Mouse (Mus musculus) heart, embryonic 10.5 days (tissue): Measurements from ENCODE around the gene Wbp1l. TPM values are rescaled to one million over a fixed set of nuclear protein-coding genes. Genes with fewer than 3 reads are reported as not detected.

ENCODE experiments used
- DNase-seq: peaks from one replicate; pipeline ENCODE4 v3.0.0-alpha.2; 2017; ENCODE audit warnings: low spot score
- H3K27ac ChIP-seq: fragments of 300-500 bp; sonication (generic); 2 replicates; pipeline ENCODE4 v1.5.1; 2016; ENCODE audit warnings: mild to moderate bottlenecking
- H3K27me3 ChIP-seq: fragments of 300-500 bp; sonication (generic); 2 replicates; pipeline ENCODE4 v1.6.1; 2016; ENCODE audit warnings: mild to moderate bottlenecking; ENCODE audit not compliant: poor library complexity, insufficient read depth, severe bottlenecking
- H3K36me3 ChIP-seq: fragments of 300-500 bp; sonication (generic); 2 replicates; pipeline ENCODE4 v1.6.1; 2016; ENCODE audit warnings: mild to moderate bottlenecking, moderate library complexity
- H3K4me1 ChIP-seq: fragments of 300-500 bp; sonication (generic); 2 replicates; pipeline ENCODE4 v1.6.1; 2016; ENCODE audit warnings: mild to moderate bottlenecking
- H3K4me3 ChIP-seq: fragments of 300-500 bp; sonication (generic); 2 replicates; pipeline ENCODE4 v1.5.1; 2016; ENCODE audit warnings: mild to moderate bottlenecking, moderate library complexity
- H3K9me3 ChIP-seq: fragments of 300-500 bp; sonication (generic); 2 replicates; pipeline ENCODE4 v1.6.1; 2016; ENCODE audit warnings: mild to moderate bottlenecking, moderate library complexity
- WGBS: fragments of 180-500 bp; shearing (Covaris S2); methylation state at CpG from one replicate; pipeline ENCODE4 v1.1.7; 2016; 5-methylcytosine and 5-hydroxymethylcytosine counted together
- polyA plus RNA-seq: library from polyadenylated mRNA; unstranded; fragments of >200 nt; fragmentation: Nextera tagmentation; extraction: Ambion mirVana; gene quantifications from 2 replicates; pipeline ENCODE4 v1.2.1, GENCODE M21; 2016

The Wbp1l gene
- polyA plus RNA-seq, 1 experiment from 2014 or later = 53.9 TPM

DNA sequence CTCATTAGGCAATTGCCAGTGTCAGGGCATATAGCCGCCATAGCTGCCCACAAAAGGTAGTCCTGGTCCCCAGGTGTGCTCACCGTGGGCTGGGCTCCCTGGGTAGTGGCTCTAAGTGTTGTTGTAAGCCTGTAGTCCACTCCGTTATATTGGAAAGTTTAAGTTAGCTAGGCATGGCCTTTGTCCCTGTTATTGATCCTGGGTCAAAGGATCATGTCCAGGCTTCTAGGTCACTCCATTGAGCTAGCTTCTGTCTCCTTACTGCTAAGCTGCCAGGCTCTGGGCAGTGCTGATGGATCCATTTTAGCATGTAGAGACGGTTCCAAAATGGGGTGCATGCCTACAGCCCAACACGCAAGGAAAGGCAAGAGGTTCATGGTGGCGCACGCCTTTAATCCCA is 59.5 kb downstream of the Wbp1l start:
- no peaks in the 10 kb centered on the region for H3K27me3 ChIP-seq
- H3K4me1 ChIP-seq = peaks cover 65% of the 10 kb centered on the region
- no peaks in the 10 kb centered on the region for H3K9me3 ChIP-seq
- no peak for DNase-seq
- H3K4me3 ChIP-seq = no peak overlapping the region
- H3K27ac ChIP-seq = no peak overlapping the region
- H3K36me3 ChIP-seq = peaks cover 47% of the 10 kb centered on the region
- 94% methylated on average over 7 of the region's 7 CpGs for WGBS

DNA sequence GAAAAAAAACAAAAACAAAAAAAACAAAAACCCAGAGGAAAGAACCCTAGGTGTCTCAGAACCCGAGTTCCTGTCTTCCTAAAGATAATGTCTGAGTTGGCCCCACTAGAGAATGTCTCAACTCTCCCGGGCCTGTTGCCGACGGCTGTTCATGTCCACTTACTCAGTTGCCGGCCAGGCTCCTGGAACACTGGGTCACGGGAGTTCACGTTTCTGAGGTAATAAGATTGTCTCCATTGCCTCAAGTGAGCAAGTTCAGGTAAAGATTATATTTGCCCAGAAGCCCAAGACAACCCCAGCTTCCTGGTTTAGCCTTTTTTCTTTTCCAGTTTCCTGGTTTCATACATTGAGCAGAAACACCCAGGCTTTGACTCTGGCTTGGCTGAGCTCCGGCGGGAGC is 60.0 kb downstream of the Wbp1l start:
- Histone ChIP-seq H3K4me3 (no peak overlapping the region), H3K9me3 (no peaks in the 10 kb centered on the region), H3K4me1 (peaks cover 65% of the 10 kb centered on the region), H3K27ac (peak overlapping the region; percentile 22; the same call in 1 of the 2 replicates), H3K36me3 (peaks cover 42% of the 10 kb centered on the region), H3K27me3 (no peaks in the 10 kb centered on the region)
- no peak for DNase-seq
- 64% methylated on average over 9 of the region's 9 CpGs for WGBS

DNA sequence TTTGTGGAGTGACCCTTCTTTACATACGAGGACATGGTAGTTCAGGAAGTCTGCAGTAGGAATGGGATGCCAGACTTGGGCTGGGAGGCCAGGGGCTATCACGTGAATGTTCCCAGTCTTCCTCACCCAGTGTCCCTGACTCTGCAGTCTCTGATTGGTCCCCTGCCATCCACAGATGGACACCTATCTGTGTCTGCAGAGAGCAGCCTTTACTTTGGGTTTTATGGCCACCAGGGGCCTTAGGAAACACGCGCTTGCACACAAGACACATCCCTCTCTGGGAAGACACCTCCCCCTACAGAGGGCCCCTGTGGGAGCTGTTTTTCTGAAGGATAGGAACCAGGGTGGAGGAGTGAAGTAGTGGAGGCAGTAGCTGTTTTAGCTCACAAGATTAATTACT is 62.6 kb downstream of the Wbp1l start:
- H3K27me3 ChIP-seq = no peaks in the 10 kb centered on the region
- H3K9me3 ChIP-seq = no peaks in the 10 kb centered on the region
- no peak overlapping the region for H3K4me3 ChIP-seq
- H3K4me1 ChIP-seq = peaks cover 60% of the 10 kb centered on the region
- no peak overlapping the region for H3K27ac ChIP-seq
- no peak for DNase-seq
- WGBS = 57% methylated on average over 4 of the region's 4 CpGs
- peaks cover 15% of the 10 kb centered on the region for H3K36me3 ChIP-seq

DNA sequence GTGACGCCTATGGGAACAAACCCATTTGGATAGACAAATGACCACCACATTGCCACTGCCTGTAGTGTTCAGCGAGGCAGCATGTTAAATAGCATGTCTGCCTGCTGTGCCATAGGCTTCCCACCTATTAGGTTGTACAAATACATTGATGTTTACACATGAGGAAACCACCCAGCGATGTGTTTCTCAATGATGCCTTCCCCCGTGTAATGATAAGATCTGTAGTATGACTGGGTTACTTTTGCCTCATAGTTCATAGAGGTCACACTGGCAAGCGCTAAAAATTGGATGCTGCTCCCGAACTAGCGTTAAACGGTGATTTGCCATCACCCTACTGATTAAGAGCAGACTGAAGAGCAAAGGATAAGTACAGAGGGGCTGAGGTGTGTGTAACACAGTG is 63.3 kb downstream of the Wbp1l start:
- Histone ChIP-seq H3K4me1 (peaks cover 54% of the 10 kb centered on the region), H3K36me3 (peaks cover 8% of the 10 kb centered on the region), H3K27ac (peak overlapping the region; percentile 39; the same call in 1 of the 2 replicates), H3K4me3 (no peak overlapping the region), H3K27me3 (no peaks in the 10 kb centered on the region), H3K9me3 (no peaks in the 10 kb centered on the region)
- 78% methylated on average over 8 of the region's 8 CpGs for WGBS
- DNase-seq = no peak

DNA sequence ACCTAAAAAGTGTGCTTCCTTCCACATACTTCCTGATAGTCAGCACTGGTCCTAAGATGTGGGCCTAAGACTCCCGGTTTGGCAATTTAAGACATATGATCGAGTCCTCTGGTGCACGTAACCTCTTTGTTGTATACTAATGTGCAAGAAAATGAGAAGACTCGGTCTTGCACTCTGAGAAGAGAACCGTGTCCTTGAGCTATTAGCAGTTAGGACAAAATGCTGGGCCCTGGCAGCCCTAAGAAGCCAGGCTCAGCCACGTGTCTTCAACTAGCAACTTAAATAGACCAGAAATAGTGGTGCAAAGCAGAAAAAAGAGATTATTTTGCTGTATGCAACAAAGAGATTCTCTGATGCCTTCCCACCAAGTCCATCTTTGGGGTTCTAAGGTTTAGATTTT is 63.9 kb downstream of the Wbp1l start:
- H3K4me1 ChIP-seq = peaks cover 59% of the 10 kb centered on the region
- peaks cover 5% of the 10 kb centered on the region for H3K36me3 ChIP-seq
- DNase-seq = no peak
- no peaks in the 10 kb centered on the region for H3K27me3 ChIP-seq
- no peaks in the 10 kb centered on the region for H3K9me3 ChIP-seq
- peak overlapping the region; percentile 39; the same call in 1 of the 2 replicates for H3K27ac ChIP-seq
- H3K4me3 ChIP-seq = no peak overlapping the region
- WGBS = 80% methylated on average over 6 of the region's 6 CpGs

GRCm38 (mm10) chr19:46665474-46665873 is 66.6 kb downstream of the Wbp1l start:
- WGBS = 68% methylated on average over 7 of the region's 7 CpGs

DNA sequence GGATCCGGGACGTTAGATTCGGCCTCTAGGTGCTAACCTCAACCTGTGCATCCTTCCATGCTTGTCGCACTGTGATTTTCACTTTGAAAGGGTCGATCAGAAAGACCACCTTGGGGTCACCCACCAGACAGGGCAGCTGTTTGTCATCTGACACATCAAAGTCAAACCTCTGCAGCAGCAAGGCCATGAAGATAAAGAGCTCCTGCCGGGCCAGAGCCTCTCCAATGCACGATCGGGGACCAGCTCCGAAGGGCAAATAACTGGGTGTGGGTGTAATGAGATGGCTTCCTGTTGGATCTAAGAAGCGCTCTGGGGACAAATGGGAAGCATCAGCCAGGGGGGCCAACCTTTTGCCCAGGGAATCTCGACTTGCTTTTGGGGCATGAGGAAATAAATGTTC is 68.4 kb downstream of the Wbp1l start:
- Histone ChIP-seq H3K27me3 (peaks cover 8% of the 10 kb centered on the region; the same call in 1 of the 2 replicates), H3K9me3 (no peaks in the 10 kb centered on the region), H3K27ac (no peak overlapping the region), H3K36me3 (no peaks in the 10 kb centered on the region), H3K4me3 (no peak overlapping the region), H3K4me1 (peaks cover 48% of the 10 kb centered on the region)
- DNase-seq = no peak
- 48% methylated on average over 11 of the region's 11 CpGs for WGBS

More at GRCm38 (mm10) chr19:46665474-46665873, 66.6 kb downstream of the Wbp1l start:
- no peak overlapping the region for H3K27ac ChIP-seq
- no peaks in the 10 kb centered on the region for H3K27me3 ChIP-seq
- no peaks in the 10 kb centered on the region for H3K9me3 ChIP-seq
- DNase-seq = no peak
- H3K4me1 ChIP-seq = peaks cover 57% of the 10 kb centered on the region
- no peaks in the 10 kb centered on the region for H3K36me3 ChIP-seq
- no peak overlapping the region for H3K4me3 ChIP-seq

- H3K36me3 ChIP-seq = no peaks in the 10 kb centered on the region
- peaks cover 42% of the 10 kb centered on the region for H3K4me1 ChIP-seq
- no peaks in the 10 kb centered on the region for H3K9me3 ChIP-seq
- 86% methylated on average over 10 of the region's 10 CpGs for WGBS
- peaks cover 12% of the 10 kb centered on the region; the same call in 1 of the 2 replicates for H3K27me3 ChIP-seq
- H3K4me3 ChIP-seq = no peak overlapping the region
- DNase-seq = no peak
- 0 out of 2 replicates have a peak overlapping the region, but pooled peaks have one; percentile 14 for H3K27ac ChIP-seq
Observed at GRCm38 (mm10) chr19:46668263-46668662, 69.4 kb downstream of the Wbp1l start.

GRCm38 (mm10) chr19:46669802-46670201 is 70.9 kb downstream of the Wbp1l start:
- peaks cover 42% of the 10 kb centered on the region for H3K4me1 ChIP-seq
- no peaks in the 10 kb centered on the region for H3K36me3 ChIP-seq
- H3K4me3 ChIP-seq = no peak overlapping the region
- WGBS = 36% methylated on average over 5 of the region's 5 CpGs
- H3K27me3 ChIP-seq = peaks cover 12% of the 10 kb centered on the region; the same call in 1 of the 2 replicates
- no peaks in the 10 kb centered on the region for H3K9me3 ChIP-seq
- H3K27ac ChIP-seq = no peak overlapping the region
- DNase-seq = no peak

GRCm38 (mm10) chr19:46670691-46671090 is 71.8 kb downstream of the Wbp1l start:
- H3K27ac ChIP-seq = no peak overlapping the region
- 16% methylated on average over 13 of the region's 13 CpGs for WGBS
- DNase-seq = peak; percentile 87
- H3K27me3 ChIP-seq = peaks cover 12% of the 10 kb centered on the region; the same call in 1 of the 2 replicates
- no peaks in the 10 kb centered on the region for H3K36me3 ChIP-seq
- no peak overlapping the region for H3K4me3 ChIP-seq
- H3K9me3 ChIP-seq = no peaks in the 10 kb centered on the region
- peaks cover 36% of the 10 kb centered on the region for H3K4me1 ChIP-seq

- no peaks in the 10 kb centered on the region for H3K36me3 ChIP-seq
- peaks cover 26% of the 10 kb centered on the region for H3K4me1 ChIP-seq
- no peaks in the 10 kb centered on the region for H3K9me3 ChIP-seq
- peaks cover 12% of the 10 kb centered on the region; the same call in 1 of the 2 replicates for H3K27me3 ChIP-seq
- no peak for DNase-seq
- H3K27ac ChIP-seq = no peak within 1 kb of the TSS
- 42% methylated on average over 5 of the region's 5 CpGs for WGBS
- H3K4me3 ChIP-seq = no peak within 1 kb of the TSS
Observed at GRCm38 (mm10) chr19:46672766-46673418, 74.0 kb downstream of the Wbp1l start, which contains the start of gene Cyp17a1. Cyp17a1 (minus strand) TSS chr19:46673172.

GRCm38 (mm10) chr19:46675641-46676040 is 76.8 kb downstream of the Wbp1l start:
- DNase-seq = no peak
- peaks cover 19% of the 10 kb centered on the region for H3K4me1 ChIP-seq
- 85% methylated on average over 3 of the region's 3 CpGs for WGBS

GRCm38 (mm10) chr19:46679720-46680383 is 81.0 kb downstream of the Wbp1l start:
- H3K9me3 ChIP-seq = no peaks in the 10 kb centered on the region
- DNase-seq = no peak
- 49% methylated on average over 12 of the region's 12 CpGs for WGBS

More at GRCm38 (mm10) chr19:46675641-46676040, 76.8 kb downstream of the Wbp1l start:
- H3K27me3 ChIP-seq = peaks cover 12% of the 10 kb centered on the region; the same call in 1 of the 2 replicates
- no peak overlapping the region for H3K4me3 ChIP-seq
- no peaks in the 10 kb centered on the region for H3K9me3 ChIP-seq
- no peak overlapping the region for H3K27ac ChIP-seq
- no peaks in the 10 kb centered on the region for H3K36me3 ChIP-seq

More at GRCm38 (mm10) chr19:46679720-46680383, 81.0 kb downstream of the Wbp1l start:
- H3K4me1 ChIP-seq = peaks cover 14% of the 10 kb centered on the region
- H3K4me3 ChIP-seq = no peak overlapping the region
- H3K36me3 ChIP-seq = no peaks in the 10 kb centered on the region
- no peak overlapping the region for H3K27ac ChIP-seq
- H3K27me3 ChIP-seq = no peaks in the 10 kb centered on the region
